In genomic region chr15:89468577-89468976, GRCm38 (mm10) we compare ENCODE assay signal across 11 mouse cellular contexts. TPM values are rescaled to one million over a fixed set of nuclear protein-coding genes. Genes with fewer than 3 reads are reported as not detected.
DNase-seq lines count a peak whose midpoint lies in the region; ATAC-seq and TF ChIP-seq lines count a peak whose summit lies in the region.
"Had no signal": no experiment of that assay in that cellular context is flagged by ENCODE, and none has a peak within 500 bp of the region (broad histone marks: within the 10 kb centered on the region; RNA-seq: fewer than 3 reads in every experiment).

No protein-coding gene starts in this region.

- no peak overlapping the region for H3K27ac ChIP-seq in heart, adult 2 months
- no peak overlapping the region for H3K27ac ChIP-seq in midbrain, embryonic 14.5 days (replicated peaks; ENCODE audit: low read depth, low read length)
- no peak overlapping the region for H3K27ac ChIP-seq in midbrain, embryonic 16.5 days (ENCODE audit: low read length)
- no peak overlapping the region for H3K27ac ChIP-seq in midbrain, embryonic 13.5 days
- H3K27ac ChIP-seq: macrophage had no signal

- no peaks in the 10 kb centered on the region for H3K4me1 ChIP-seq in heart, adult 2 months (ENCODE audit: control insufficient read depth, insufficient read depth, low read length)
- H3K4me1 ChIP-seq in midbrain, embryonic 14.5 days (ENCODE audit: control insufficient read depth, insufficient read depth, low read length): peaks cover 4% of the 10 kb centered on the region
- peaks cover 5% of the 10 kb centered on the region; the same call in 1 of the 2 replicates for H3K4me1 ChIP-seq in midbrain, embryonic 16.5 days (ENCODE audit: control insufficient read depth, insufficient read depth, low read length)
- peaks cover 11% of the 10 kb centered on the region for H3K4me1 ChIP-seq in midbrain, embryonic 13.5 days (replicated peaks)

- no peak overlapping the region for H3K4me3 ChIP-seq in heart, adult 2 months
- no peak overlapping the region for H3K4me3 ChIP-seq in midbrain, embryonic 14.5 days (replicated peaks; ENCODE audit: low read depth, low read length)
- H3K4me3 ChIP-seq in midbrain, embryonic 16.5 days (ENCODE audit: low read depth, low read length): no peak overlapping the region
- H3K4me3 ChIP-seq in midbrain, embryonic 13.5 days (replicated peaks): no peak overlapping the region

- H3K9ac ChIP-seq in heart, adult 2 months (ENCODE audit: low read depth, low read length): no peak overlapping the region
- H3K9ac ChIP-seq in midbrain, embryonic 14.5 days (replicated peaks; ENCODE audit: low read length): no peak overlapping the region
- no peak overlapping the region for H3K9ac ChIP-seq in midbrain, embryonic 16.5 days (ENCODE audit: low read depth, low read length)
- no peak overlapping the region for H3K9ac ChIP-seq in midbrain, embryonic 13.5 days (replicated peaks)

- H3K4me2 ChIP-seq in midbrain, embryonic 14.5 days (ENCODE audit: low read length): no peak overlapping the region
- H3K4me2 ChIP-seq in midbrain, embryonic 16.5 days (ENCODE audit: low read length): no peak overlapping the region
- H3K4me2 ChIP-seq in midbrain, embryonic 13.5 days (replicated peaks): no peak overlapping the region

- no peak for TF ChIP-seq EP300 in heart, adult 2 months (IDR thresholded peaks at IDR 0.05; ENCODE audit: insufficient read depth, low read depth, low read length)

- no peaks in the 10 kb centered on the region for H3K9me3 ChIP-seq in midbrain, embryonic 14.5 days (ENCODE audit: control insufficient read depth, low read length)
- H3K9me3 ChIP-seq in midbrain, embryonic 16.5 days (replicated peaks; ENCODE audit: control insufficient read depth, low read length, poor library complexity, severe bottlenecking): no peaks in the 10 kb centered on the region
- no peaks in the 10 kb centered on the region for H3K9me3 ChIP-seq in midbrain, embryonic 13.5 days

- TF ChIP-seq CTCF in heart, adult 2 months (IDR thresholded peaks at IDR 0.05): peak; percentile 87

- no peaks in the 10 kb centered on the region for H3K27me3 ChIP-seq in heart, adult 2 months (ENCODE audit: control insufficient read depth, insufficient read depth, low read length)
- H3K27me3 ChIP-seq in midbrain, embryonic 14.5 days (ENCODE audit: control insufficient read depth, insufficient read depth, low read length): no peaks in the 10 kb centered on the region
- no peaks in the 10 kb centered on the region for H3K27me3 ChIP-seq in midbrain, embryonic 16.5 days (ENCODE audit: control insufficient read depth, insufficient read depth, low read depth, low read length)
- H3K27me3 ChIP-seq in midbrain, embryonic 13.5 days: no peaks in the 10 kb centered on the region

- ATAC-seq in midbrain, embryonic 14.5 days (ENCODE audit: low FRiP score, low TSS enrichment): no peak
- no peak for ATAC-seq in midbrain, embryonic 16.5 days
- ATAC-seq in midbrain, embryonic 13.5 days: no peak

- no peak for TF ChIP-seq POLR2A in heart, adult 2 months (IDR thresholded peaks at IDR 0.05; ENCODE audit: insufficient read depth, low read depth, low read length)

- no peaks in the 10 kb centered on the region for H3K79me2 ChIP-seq in heart, adult 2 months (replicated peaks; ENCODE audit: control insufficient read depth, insufficient read depth, low read length)

- intact Hi-C loops in heart, adult 2 months (cut with DNase I): loop anchor here (2.0 to 5.0 kb wide), 5 partner anchors 34 to 121 kb away; no protein-coding TSS in a partner anchor

- DNase-seq in heart, adult 2 months: no peak
- no peak for DNase-seq in heart, postnatal 4 days
- peak; percentile 77 for DNase-seq in midbrain, embryonic 14.5 days
- DNase-seq in adipocyte (ENCODE audit: low spot score): peak; percentile 60
- peak; percentile 78 for DNase-seq in retina, embryonic 14.5 days (ENCODE audit: low spot score)
- no peak for DNase-seq in T-cell, adult 2 months (ENCODE audit: low spot score)
- DNase-seq: adrenal gland, postnatal 25 days; gastrocnemius, postnatal 36 days had no signal

- H3K36me3 ChIP-seq in heart, adult 2 months (ENCODE audit: control insufficient read depth, insufficient read depth, low read length): no peaks in the 10 kb centered on the region
- 0 out of 2 replicates have a peak, but pooled peaks cover 2% of the 10 kb centered on the region for H3K36me3 ChIP-seq in midbrain, embryonic 14.5 days (ENCODE audit: control insufficient read depth, insufficient read depth, low read length)
- no peaks in the 10 kb centered on the region for H3K36me3 ChIP-seq in midbrain, embryonic 16.5 days (ENCODE audit: control insufficient read depth, insufficient read depth, low read length)
- H3K36me3 ChIP-seq in midbrain, embryonic 13.5 days: peaks cover under 1% of the 10 kb centered on the region; the same call in 1 of the 2 replicates

- WGBS in heart, adult 2 months: 22% methylated on average over 2 of the region's 2 CpGs
- 33% methylated on average over 2 of the region's 2 CpGs for WGBS in midbrain, embryonic 14.5 days
- WGBS in midbrain, embryonic 16.5 days: 34% methylated on average over 2 of the region's 2 CpGs
- 32% methylated on average over 2 of the region's 2 CpGs for WGBS in midbrain, embryonic 13.5 days

RNA-seq across cellular contexts. Expression of gene Arsa, which starts 8.6 kb away (rescaled TPM):
- 10 to 100 TPM; 11.1 to 13.5 TPM for total RNA-seq in heart, adult 2 months (2021)
- 19.5 and 22.1 TPM in 2 replicates for polyA plus RNA-seq in heart, adult 2 months (2012; rRNA removed)
- 10 to 100 TPM; 12.0 to 14.6 TPM for total RNA-seq in heart, postnatal 4 days (2021)
- 16.0 and 21.7 TPM in 2 replicates for polyA plus RNA-seq in midbrain, embryonic 14.5 days (2014; fragmentation: Nextera tagmentation; extraction: Ambion mirVana)
- polyA plus RNA-seq in midbrain, embryonic 16.5 days (2015; fragmentation: Nextera tagmentation; extraction: Ambion mirVana): 32.6 and 37.6 TPM in 2 replicates
- polyA plus RNA-seq in midbrain, embryonic 13.5 days (2015; fragmentation: Nextera tagmentation; extraction: Ambion mirVana): 16.7 and 17.6 TPM in 2 replicates

RNA-seq across cellular contexts. Expression of gene Mapk8ip2, which starts 14.9 kb away (rescaled TPM):
- total RNA-seq in heart, adult 2 months (2021): under 1 TPM in 1 of 2 experiments, not detected in 1; 0.16 TPM
- polyA plus RNA-seq in heart, adult 2 months (2012; rRNA removed): 0.18 and 0.29 TPM in 2 replicates
- total RNA-seq in heart, postnatal 4 days (2021): under 1 TPM; 0.10 to 0.34 TPM
- polyA plus RNA-seq in midbrain, embryonic 14.5 days (2014; fragmentation: Nextera tagmentation; extraction: Ambion mirVana): 57.6 and 61.6 TPM in 2 replicates
- polyA plus RNA-seq in midbrain, embryonic 16.5 days (2015; fragmentation: Nextera tagmentation; extraction: Ambion mirVana): 84.4 and 86.4 TPM in 2 replicates
- 72.9 and 75.9 TPM in 2 replicates for polyA plus RNA-seq in midbrain, embryonic 13.5 days (2015; fragmentation: Nextera tagmentation; extraction: Ambion mirVana)
- polyA plus RNA-seq: macrophage had no signal

RNA-seq across cellular contexts. Expression of gene Shank3, which starts 30.8 kb away (rescaled TPM):
- 10 to 100 TPM; 44.3 to 52.2 TPM for total RNA-seq in heart, adult 2 months (2021)
- polyA plus RNA-seq in heart, adult 2 months (2012; rRNA removed): 29.6 and 31.0 TPM in 2 replicates
- total RNA-seq in heart, postnatal 4 days (2021): 10 to 100 TPM; 70.0 to 73.7 TPM
- 9.9 and 11.5 TPM in 2 replicates for polyA plus RNA-seq in midbrain, embryonic 14.5 days (2014; fragmentation: Nextera tagmentation; extraction: Ambion mirVana)
- polyA plus RNA-seq in midbrain, embryonic 16.5 days (2015; fragmentation: Nextera tagmentation; extraction: Ambion mirVana): 12.0 and 16.7 TPM in 2 replicates
- 13.3 and 14.8 TPM in 2 replicates for polyA plus RNA-seq in midbrain, embryonic 13.5 days (2015; fragmentation: Nextera tagmentation; extraction: Ambion mirVana)
- polyA plus RNA-seq: macrophage had no signal

RNA-seq across cellular contexts. Expression of gene Chkb, which starts 38.9 kb away (rescaled TPM):
- total RNA-seq in heart, adult 2 months (2021): 10 to 100 TPM; 46.8 to 48.2 TPM
- polyA plus RNA-seq in heart, adult 2 months (2012; rRNA removed): 81.3 and 91.7 TPM in 2 replicates
- total RNA-seq in heart, postnatal 4 days (2021): 10 to 100 TPM; 68.2 to 94.0 TPM
- 76.3 and 84.0 TPM in 2 replicates for polyA plus RNA-seq in midbrain, embryonic 14.5 days (2014; fragmentation: Nextera tagmentation; extraction: Ambion mirVana)
- polyA plus RNA-seq in midbrain, embryonic 16.5 days (2015; fragmentation: Nextera tagmentation; extraction: Ambion mirVana): 88.3 and 95.2 TPM in 2 replicates
- polyA plus RNA-seq in midbrain, embryonic 13.5 days (2015; fragmentation: Nextera tagmentation; extraction: Ambion mirVana): 79.7 and 81.4 TPM in 2 replicates

RNA-seq across cellular contexts. Expression of gene Gm44502, which starts 39.1 kb away (rescaled TPM):
- 1 to 10 TPM; 5.5 to 9.5 TPM for total RNA-seq in heart, adult 2 months (2021)
- 2.1 and 2.5 TPM in 2 replicates for polyA plus RNA-seq in heart, adult 2 months (2012; rRNA removed)
- total RNA-seq in heart, postnatal 4 days (2021): 10 to 100 TPM in 1 of 2 experiments, 1 to 10 TPM in 1; 2.1 to 11.6 TPM
- polyA plus RNA-seq in midbrain, embryonic 14.5 days (2014; fragmentation: Nextera tagmentation; extraction: Ambion mirVana): not detected in 2 replicates
- not detected in 2 replicates for polyA plus RNA-seq in midbrain, embryonic 16.5 days (2015; fragmentation: Nextera tagmentation; extraction: Ambion mirVana)
- not detected in 2 replicates for polyA plus RNA-seq in midbrain, embryonic 13.5 days (2015; fragmentation: Nextera tagmentation; extraction: Ambion mirVana)
- total RNA-seq: adrenal gland, postnatal 25 days had no signal
- polyA plus RNA-seq: macrophage had no signal

Comparison
In these comparisons a context has a peak if more than half of its experiments do, and no peak if none do; other contexts are left out.
1. DNase-seq: peak in midbrain, embryonic 14.5 days (single experiment), adipocyte (single experiment) and retina, embryonic 14.5 days (single experiment); none in heart, adult 2 months (0 of 2), heart, postnatal 4 days (single experiment) and T-cell, adult 2 months (single experiment).
2. RNA of gene Mapk8ip2, which starts 14.9 kb away (polyA plus RNA-seq): 84.4 to 86.4 TPM in midbrain, embryonic 16.5 days, 72.9 to 75.9 TPM in midbrain, embryonic 13.5 days and 57.6 to 61.6 TPM in midbrain, embryonic 14.5 days; 0.18 to 0.29 TPM in heart, adult 2 months; every median in the first group is over 10 times any median in the second.